Mouse (Mus musculus): ENCODE data around the gene U2af2.

Gene U2af2

GRCm38 (mm10) chr7:5037467-5037866 lies 24.5 kb upstream of the U2af2 start:
- no peak for DNase-seq (ENCODE audit: low spot score)

GRCm38 (mm10) chr7:5038109-5038732 lies 23.7 kb upstream of the U2af2 start, which contains the start of gene Zfp784:
TSS of gene Zfp784 (minus strand) at chr7:5038446.
- DNase-seq (ENCODE audit: low spot score), result peak; percentile 88

- no peak for DNase-seq (ENCODE audit: low spot score)
Observed at GRCm38 (mm10) chr7:5038940-5039339, 23.0 kb upstream of the U2af2 start.

DNA sequence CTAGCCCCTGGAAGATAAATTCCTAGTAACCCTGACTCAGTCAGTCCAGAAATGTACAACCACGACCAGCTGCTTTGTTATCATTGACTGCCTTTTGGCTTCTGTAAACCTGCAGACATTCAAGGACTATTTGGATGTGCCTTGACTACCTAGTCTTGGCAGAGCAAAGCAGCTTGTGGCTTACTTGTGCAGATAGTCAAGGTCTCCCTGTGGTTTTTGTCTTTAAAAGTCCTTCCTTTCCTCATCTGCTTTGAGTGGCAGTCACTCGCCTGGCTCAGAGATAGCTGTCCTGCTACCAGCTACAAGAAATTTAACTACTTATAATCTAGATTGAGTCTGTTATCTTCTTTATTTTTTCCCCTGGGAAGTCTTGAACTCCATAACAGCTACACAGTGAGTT lies 17.0 kb upstream of the U2af2 start:
- no peak for DNase-seq (ENCODE audit: low spot score)

GRCm38 (mm10) chr7:5046112-5046511 lies 15.8 kb upstream of the U2af2 start:
- no peak for DNase-seq (ENCODE audit: low spot score)

GRCm38 (mm10) chr7:5047313-5047712 lies 14.6 kb upstream of the U2af2 start:
- no peak for DNase-seq (ENCODE audit: low spot score)

DNA sequence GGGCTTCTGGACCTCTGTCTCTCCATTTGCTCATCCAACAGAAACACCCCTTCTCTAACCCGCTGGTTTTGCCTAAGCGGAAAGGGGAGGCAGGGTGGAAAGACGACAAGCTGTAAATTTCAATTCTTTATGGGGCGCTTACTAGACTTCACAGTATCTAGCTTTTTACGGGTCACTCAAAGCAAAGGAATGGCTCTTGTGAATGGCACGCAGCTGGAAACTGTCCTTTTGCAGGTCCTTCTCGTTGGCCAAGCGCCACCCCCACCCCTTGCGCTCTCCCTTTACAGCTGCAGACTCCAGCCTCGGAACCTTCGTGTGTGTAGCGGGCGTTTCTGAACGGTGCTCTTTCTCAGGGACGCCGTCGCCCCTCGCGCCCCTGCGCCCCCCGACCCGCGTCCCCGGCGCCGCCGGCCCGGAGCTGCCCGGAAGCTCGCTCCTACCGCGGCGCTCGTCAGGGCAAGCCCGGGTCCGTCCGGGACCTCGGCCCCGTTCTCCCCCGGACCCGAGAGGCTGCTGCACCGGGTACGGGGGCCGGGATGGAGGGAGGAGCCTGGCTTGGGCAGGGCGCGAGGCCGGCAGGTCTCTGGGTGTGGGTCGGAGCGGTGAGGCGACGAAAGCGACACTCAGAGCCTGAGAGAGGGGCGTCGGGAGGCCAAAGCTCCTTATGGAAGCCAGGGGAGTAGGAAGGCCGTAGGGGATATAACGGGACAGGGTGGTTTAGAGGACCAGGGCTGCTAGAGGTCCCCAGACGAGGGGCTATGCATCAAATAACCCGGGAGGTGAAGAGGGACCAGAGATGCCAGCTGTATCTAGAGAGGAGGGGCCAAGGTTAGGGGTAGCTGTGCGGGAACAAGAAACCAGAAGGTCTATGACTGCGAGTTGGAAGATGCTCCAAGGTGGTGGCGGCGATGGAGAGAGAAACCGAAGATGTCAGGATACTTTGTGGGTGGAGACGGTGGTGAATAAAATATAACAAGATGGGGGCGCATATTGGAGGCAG lies 10.4 kb upstream of the U2af2 start, which contains the start of gene Zfp580:
Gene Zfp580, plus strand, starts transcription at position 346 of the 1,000 bp plus-strand sequence.
- no peak for DNase-seq (ENCODE audit: low spot score)

- no peak for DNase-seq (ENCODE audit: low spot score)
Observed at GRCm38 (mm10) chr7:5052438-5052837, 9.5 kb upstream of the U2af2 start.

DNA sequence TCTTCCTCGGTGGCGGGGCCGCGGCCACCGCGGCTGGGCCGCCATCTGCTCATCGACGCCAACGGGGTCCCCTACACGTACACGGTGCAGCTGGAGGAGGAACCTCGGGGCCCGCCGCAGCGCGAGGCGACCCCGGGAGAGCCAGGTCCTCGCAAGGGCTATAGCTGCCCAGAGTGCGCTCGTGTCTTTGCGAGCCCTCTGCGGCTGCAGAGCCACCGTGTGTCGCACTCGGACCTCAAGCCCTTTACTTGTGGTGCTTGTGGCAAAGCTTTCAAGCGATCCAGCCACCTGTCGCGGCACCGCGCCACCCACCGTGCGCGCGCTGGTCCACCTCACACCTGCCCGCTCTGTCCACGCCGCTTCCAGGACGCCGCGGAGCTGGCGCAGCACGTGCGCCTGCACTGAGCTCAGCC lies 9.0 kb upstream of the U2af2 start:
- DNase-seq (ENCODE audit: low spot score), result no peak

- DNase-seq (ENCODE audit: low spot score), result no peak
Observed at GRCm38 (mm10) chr7:5053456-5054179, 8.3 kb upstream of the U2af2 start.

DNA sequence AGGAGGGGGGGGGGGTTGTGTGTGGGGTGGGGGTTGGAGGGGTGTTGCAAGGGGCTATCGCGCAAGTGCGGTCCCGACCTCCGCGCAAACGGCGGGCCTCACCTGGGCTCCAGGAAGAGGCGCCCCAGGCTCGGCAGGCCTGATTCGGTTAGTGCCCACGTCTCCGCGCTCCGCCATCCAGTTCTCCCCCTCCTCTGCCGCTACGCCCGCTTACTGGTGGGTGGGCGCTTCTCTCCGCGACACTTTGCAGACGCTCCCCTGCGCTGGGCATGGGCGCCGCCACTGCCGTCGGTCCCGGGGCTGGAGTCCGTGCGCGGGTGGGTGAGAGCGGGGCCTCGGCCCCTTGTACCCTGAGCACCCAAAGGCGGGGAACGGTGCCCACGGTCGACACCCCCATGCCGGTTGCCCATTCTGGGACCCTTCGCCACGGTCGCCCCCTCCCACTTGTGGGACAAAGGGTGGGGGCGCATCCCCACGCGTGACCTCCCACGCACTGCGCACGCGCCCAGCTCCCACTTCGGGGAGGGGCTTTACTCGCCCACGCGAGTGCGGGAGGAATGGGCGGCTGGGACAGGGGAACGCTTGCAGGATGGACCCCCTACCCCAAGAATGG lies 5.2 kb upstream of the U2af2 start:
- no peak for DNase-seq (ENCODE audit: low spot score)

- no peak for DNase-seq (ENCODE audit: low spot score)
Observed at GRCm38 (mm10) chr7:5057381-5057780, 4.6 kb upstream of the U2af2 start.

GRCm38 (mm10) chr7:5057804-5058203 lies 4.1 kb upstream of the U2af2 start:
- DNase-seq (ENCODE audit: low spot score), result no peak

- DNase-seq (ENCODE audit: low spot score), result no peak
Observed at GRCm38 (mm10) chr7:5058631-5059030, 3.3 kb upstream of the U2af2 start.

GRCm38 (mm10) chr7:5059421-5059820 lies 2.5 kb upstream of the U2af2 start:
- DNase-seq (ENCODE audit: low spot score), result no peak

DNA sequence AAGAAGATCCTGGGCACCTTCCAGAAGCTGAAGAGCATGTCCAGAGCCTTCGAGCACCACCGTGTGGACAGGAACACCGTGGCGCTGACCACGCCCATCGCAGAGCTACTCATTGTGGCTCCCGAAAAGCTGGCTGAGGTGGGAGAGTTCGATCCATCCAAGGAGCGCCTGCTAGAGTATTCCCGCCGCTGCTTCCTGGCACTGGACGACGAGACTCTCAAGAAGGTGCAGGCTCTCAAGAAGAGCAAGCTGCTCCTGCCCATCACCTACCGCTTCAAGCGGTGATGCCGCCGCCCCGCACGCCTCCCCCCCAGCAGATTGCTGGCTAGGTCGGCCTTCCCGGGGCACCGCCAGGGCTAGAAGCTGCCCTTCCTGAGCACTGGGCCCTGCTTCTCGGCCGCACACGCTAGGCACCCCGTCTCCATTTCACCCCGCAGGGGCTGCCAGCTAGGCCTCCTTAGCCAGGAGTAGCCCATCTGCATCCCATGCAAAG lies 1.7 kb upstream of the U2af2 start:
- peak; percentile 75 for DNase-seq (ENCODE audit: low spot score)

DNA sequence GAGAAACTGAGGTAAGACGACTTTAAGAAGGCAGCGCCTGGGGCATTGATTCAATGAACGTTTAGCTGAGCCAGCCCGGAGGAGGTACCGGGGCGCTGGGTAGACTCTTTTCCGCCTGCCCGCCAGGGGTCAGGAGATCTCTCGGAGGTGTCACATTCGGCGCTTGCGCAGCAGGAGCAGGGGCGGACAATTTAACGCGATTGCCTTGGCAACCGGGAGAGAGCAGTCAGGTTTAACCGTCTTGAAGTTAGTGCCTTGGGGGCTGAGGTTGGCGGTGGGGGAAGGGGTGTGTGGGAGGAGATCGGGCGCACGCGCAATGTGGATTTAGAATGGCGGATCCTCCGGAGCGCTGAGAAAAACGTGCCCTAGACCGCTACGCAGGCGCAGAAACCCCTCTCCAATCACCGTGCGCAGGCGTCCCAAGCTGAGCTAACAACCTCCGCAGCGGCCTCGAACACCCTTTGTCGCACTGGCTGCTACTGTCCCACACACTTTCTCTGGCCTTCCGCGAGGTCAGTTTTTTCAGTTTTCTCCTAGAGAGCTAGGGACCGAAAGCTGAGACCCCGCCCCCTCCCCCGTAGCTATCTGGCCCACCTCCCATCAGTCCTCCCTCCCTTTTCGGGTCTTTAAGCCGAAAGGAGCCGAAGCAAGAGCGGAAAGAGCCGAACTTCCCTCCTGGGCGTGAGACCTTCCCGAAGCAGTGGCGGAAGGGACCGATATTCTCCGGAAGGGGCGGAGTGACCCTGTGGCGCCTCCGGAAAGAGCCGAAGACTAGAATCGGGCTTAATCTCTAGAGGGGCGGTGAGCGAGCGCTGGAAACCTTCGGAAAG lies 784 bp upstream of the U2af2 start:
- peak; percentile 97 for DNase-seq (ENCODE audit: low spot score)

DNA sequence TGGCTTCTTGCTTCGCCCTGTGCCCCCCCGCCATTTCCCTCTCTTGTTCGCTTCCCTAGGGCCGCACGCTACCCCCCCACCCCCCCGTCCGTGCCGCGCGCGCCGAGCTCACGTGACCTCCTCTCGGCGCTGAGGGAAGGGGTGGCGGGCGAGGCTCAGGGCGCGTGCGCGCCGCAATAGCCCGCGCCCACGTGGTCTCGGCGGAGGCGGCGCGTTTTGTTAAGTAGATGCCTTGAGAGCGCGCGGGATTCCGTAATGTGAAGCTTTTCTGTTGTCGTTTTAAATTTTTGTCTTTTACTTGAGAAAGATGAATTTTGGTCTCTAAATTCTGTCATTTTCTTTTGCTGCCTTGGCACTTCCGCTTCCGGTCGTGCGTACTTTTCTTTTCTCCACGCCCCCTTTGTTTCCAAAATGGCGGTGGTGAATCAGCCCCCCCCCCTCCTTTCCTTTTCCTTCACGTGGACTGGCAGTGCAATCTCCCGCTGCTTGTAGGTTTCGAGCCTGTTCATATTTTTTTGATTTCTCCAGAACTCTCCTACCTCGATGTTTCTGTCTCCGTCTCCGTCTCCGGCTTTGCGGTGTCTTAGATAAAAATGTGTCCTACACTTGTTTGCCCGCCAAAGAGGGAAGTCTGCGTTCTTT lies 538 bp downstream of the U2af2 start:
- DNase-seq (ENCODE audit: low spot score), result peak; percentile 84

GRCm38 (mm10) chr7:5064886-5065285 lies 2.9 kb downstream of the U2af2 start:
- no peak for DNase-seq (ENCODE audit: low spot score)

GRCm38 (mm10) chr7:5073586-5073985 lies 11.6 kb downstream of the U2af2 start:
- DNase-seq (ENCODE audit: low spot score), result no peak
